25 mouse cellular contexts compared by ENCODE assay signal in the genomic region with DNA sequence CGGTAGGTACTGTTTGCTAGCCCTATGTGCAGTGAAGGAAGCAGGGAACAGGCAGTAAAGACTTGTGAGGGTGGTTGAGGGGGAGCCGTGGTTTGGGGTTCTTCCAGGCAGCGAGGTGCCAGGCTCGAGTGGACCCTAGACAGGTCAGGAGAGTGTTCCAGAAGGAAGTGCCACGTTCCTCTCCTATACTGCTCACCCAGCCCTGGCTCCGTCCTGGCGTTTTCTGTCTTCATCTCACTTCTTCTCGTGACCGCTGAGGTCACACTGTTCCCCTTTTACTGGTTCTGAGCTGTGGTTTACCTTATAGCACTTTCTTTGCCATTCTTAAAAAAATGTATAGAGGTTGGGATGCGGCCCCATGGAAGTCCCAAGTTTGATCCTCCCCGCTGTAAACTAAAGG. TPM values are rescaled to one million over a fixed set of nuclear protein-coding genes. Genes with fewer than 3 reads are reported as not detected.
DNase-seq lines count a peak whose midpoint lies in the region; ATAC-seq and TF ChIP-seq lines count a peak whose summit lies in the region.
"Had no signal": no experiment of that assay in that cellular context is flagged by ENCODE, and none has a peak within 500 bp of the region (broad histone marks: within the 10 kb centered on the region; RNA-seq: fewer than 3 reads in every experiment).

No protein-coding gene starts in this region.

- TF ChIP-seq CTCF in liver, postnatal 0 days (IDR thresholded peaks at IDR 0.05; ENCODE audit: low read depth): no peak
- no peak for TF ChIP-seq CTCF in bone marrow, adult 2 months (IDR thresholded peaks at IDR 0.05; ENCODE audit: control insufficient read depth, insufficient read depth, low read length)

- H3K4me3 ChIP-seq in liver, postnatal 0 days (ENCODE audit: low read depth, low read length): no peak overlapping the region
- peak overlapping the region; percentile 5 for H3K4me3 ChIP-seq in bone marrow, adult 2 months (replicated peaks; ENCODE audit: control insufficient read depth, low read depth, low read length)
- H3K4me3 ChIP-seq in hindbrain, embryonic 12.5 days: no peak overlapping the region
- H3K4me3 ChIP-seq in intestine, embryonic 15.5 days (replicated peaks): no peak overlapping the region
- H3K4me3 ChIP-seq: embryonic facial prominence, embryonic 15.5 days; erythroblast, embryonic 14.5 days; forebrain, embryonic 10.5 days; forebrain, embryonic 15.5 days; gastrocnemius, adult 2 months; heart, embryonic 15.5 days; hindbrain, embryonic 13.5 days had no signal

- peaks cover 13% of the 10 kb centered on the region for H3K4me1 ChIP-seq in liver, postnatal 0 days (ENCODE audit: insufficient read depth)
- peaks cover 2% of the 10 kb centered on the region; the same call in 1 of the 2 replicates for H3K4me1 ChIP-seq in bone marrow, adult 2 months (ENCODE audit: control insufficient read depth, insufficient read depth, low read length)
- peaks cover 7% of the 10 kb centered on the region; the same call in 1 of the 2 replicates for H3K4me1 ChIP-seq in hindbrain, embryonic 12.5 days
- H3K4me1 ChIP-seq in intestine, embryonic 15.5 days (replicated peaks): 0 out of 2 replicates have a peak, but pooled peaks cover 3% of the 10 kb centered on the region
- H3K4me1 ChIP-seq: forebrain, embryonic 15.5 days; hindbrain, embryonic 13.5 days had no signal

- no peaks in the 10 kb centered on the region for H3K9me3 ChIP-seq in liver, postnatal 0 days (ENCODE audit: low read length)
- H3K9me3 ChIP-seq in hindbrain, embryonic 12.5 days (replicated peaks): no peaks in the 10 kb centered on the region
- H3K9me3 ChIP-seq in intestine, embryonic 15.5 days: no peaks in the 10 kb centered on the region
- H3K9me3 ChIP-seq: embryonic facial prominence, embryonic 15.5 days; forebrain, embryonic 10.5 days; forebrain, embryonic 15.5 days; G1E; heart, embryonic 15.5 days; hindbrain, embryonic 13.5 days had no signal

- no peak overlapping the region for H3K9ac ChIP-seq in liver, postnatal 0 days (replicated peaks)
- H3K9ac ChIP-seq in hindbrain, embryonic 12.5 days: no peak overlapping the region
- H3K9ac ChIP-seq in intestine, embryonic 15.5 days: no peak overlapping the region
- H3K9ac ChIP-seq: embryonic facial prominence, embryonic 15.5 days; forebrain, embryonic 15.5 days; heart, embryonic 15.5 days; hindbrain, embryonic 13.5 days had no signal

- no peak for ATAC-seq in liver, postnatal 0 days
- peak; percentile 80 for ATAC-seq in granulocyte monocyte progenitor cell, adult 5-6 weeks (replicated peaks; ENCODE audit: poor library complexity, severe bottlenecking)
- ATAC-seq in megakaryocyte progenitor cell, adult 5-6 weeks (replicated peaks; ENCODE audit: poor library complexity): peak; percentile 78
- ATAC-seq in hindbrain, embryonic 12.5 days (ENCODE audit: low FRiP score): no peak
- no peak for ATAC-seq in intestine, embryonic 15.5 days
- ATAC-seq: forebrain, embryonic 15.5 days; hindbrain, postnatal 0 days; intestine, embryonic 16.5 days had no signal

- TF ChIP-seq POLR2A in bone marrow, adult 2 months (IDR thresholded peaks at IDR 0.05; ENCODE audit: borderline replicate concordance, control insufficient read depth, low read depth, low read length): no peak

- no peaks in the 10 kb centered on the region for H3K27me3 ChIP-seq in liver, postnatal 0 days (ENCODE audit: insufficient read depth, low read length)
- no peaks in the 10 kb centered on the region for H3K27me3 ChIP-seq in hindbrain, embryonic 12.5 days
- no peaks in the 10 kb centered on the region for H3K27me3 ChIP-seq in intestine, embryonic 15.5 days (replicated peaks)
- H3K27me3 ChIP-seq: embryonic facial prominence, embryonic 15.5 days; forebrain, embryonic 15.5 days; heart, embryonic 15.5 days; hindbrain, embryonic 13.5 days had no signal

- H3K27ac ChIP-seq in liver, postnatal 0 days (ENCODE audit: low read depth): no peak overlapping the region
- H3K27ac ChIP-seq in bone marrow, adult 2 months (ENCODE audit: control insufficient read depth, insufficient read depth, low read depth, low read length, poor library complexity): no peak overlapping the region
- H3K27ac ChIP-seq in hindbrain, embryonic 12.5 days: no peak overlapping the region
- H3K27ac ChIP-seq in intestine, embryonic 15.5 days: no peak overlapping the region
- H3K27ac ChIP-seq: embryonic facial prominence, embryonic 15.5 days; forebrain, embryonic 10.5 days; forebrain, embryonic 15.5 days; gastrocnemius, adult 2 months; heart, embryonic 15.5 days; hindbrain, embryonic 13.5 days; hindbrain, postnatal 0 days had no signal

- no peak for DNase-seq in liver, postnatal 0 days
- DNase-seq in liver: no peak
- no peak for DNase-seq in left cerebral cortex, adult 18-20 months (ENCODE audit: low spot score in 2 of 2)
- DNase-seq: adrenal gland, postnatal 10 days; cerebellum, adult 18-20 months; cerebellum, adult 9-11 months; cerebellum, postnatal 36 days; gastrocnemius, adult 2 months; gastrocnemius, postnatal 25 days; heart, adult 18-20 months had no signal

- H3K4me2 ChIP-seq in liver, postnatal 0 days (ENCODE audit: low read depth, low read length): 0 out of 2 replicates have a peak overlapping the region, but pooled peaks have one; percentile 2
- H3K4me2 ChIP-seq in hindbrain, embryonic 12.5 days (replicated peaks): no peak overlapping the region
- H3K4me2 ChIP-seq in intestine, embryonic 15.5 days (replicated peaks): no peak overlapping the region
- H3K4me2 ChIP-seq: embryonic facial prominence, embryonic 15.5 days; forebrain, embryonic 15.5 days; heart, embryonic 11.5 days; heart, embryonic 15.5 days; hindbrain, embryonic 13.5 days had no signal

- H3K36me3 ChIP-seq in liver, postnatal 0 days (replicated peaks; ENCODE audit: insufficient read depth, low read length): no peaks in the 10 kb centered on the region; the same call in 1 of the 2 replicates
- H3K36me3 ChIP-seq in hindbrain, embryonic 12.5 days: no peaks in the 10 kb centered on the region
- H3K36me3 ChIP-seq in intestine, embryonic 15.5 days: no peaks in the 10 kb centered on the region
- H3K36me3 ChIP-seq: forebrain, embryonic 15.5 days; heart, embryonic 15.5 days; hindbrain, embryonic 13.5 days had no signal

- 65% methylated on average over 11 of the region's 11 CpGs for WGBS in liver, postnatal 0 days (ENCODE audit: insufficient replicate concordance)
- WGBS in bone marrow, adult 2 months: 28% methylated on average over 11 of the region's 11 CpGs
- WGBS in hindbrain, embryonic 12.5 days: 95% methylated on average over 11 of the region's 11 CpGs
- WGBS in intestine, embryonic 15.5 days: 87% methylated on average over 11 of the region's 11 CpGs

- TF ChIP-seq EP300 in liver, postnatal 0 days (IDR thresholded peaks at IDR 0.05; ENCODE audit: low read depth): no peak

RNA-seq across cellular contexts. Expression of a gene that starts 31.3 kb away (rescaled TPM):
- polyA plus RNA-seq in liver, postnatal 0 days (2015; fragmentation: Nextera tagmentation; extraction: Ambion mirVana): 10.8 and 11.0 TPM in 2 replicates
- 8.2 and 11.4 TPM in 2 replicates for polyA plus RNA-seq in bone marrow, adult 2 months (2011; ENCODE audit: insufficient read depth, insufficient read length, low replicate concordance, missing spikeins)
- total RNA-seq in granulocyte monocyte progenitor cell, adult 5-6 weeks (2014; fragmentation: Nextera tagmentation): 48.1 and 61.5 TPM in 2 replicates
- total RNA-seq in granulocyte monocyte progenitor cell, adult 5-6 weeks (2017): 25.1 and 31.4 TPM in 2 replicates
- 50.0 and 54.6 TPM in 2 replicates for total RNA-seq in megakaryocyte progenitor cell, adult 5-6 weeks (2015)
- total RNA-seq in megakaryocyte progenitor cell, adult 5-6 weeks (2017): 26.4 and 34.7 TPM in 2 replicates
- 116 and 119 TPM in 2 replicates for polyA plus RNA-seq in hindbrain, embryonic 12.5 days (2016; fragmentation: Nextera tagmentation; extraction: Ambion mirVana)
- 55.3 and 59.7 TPM in 2 replicates for polyA plus RNA-seq in intestine, embryonic 15.5 days (2015; fragmentation: Nextera tagmentation; extraction: Ambion mirVana)
- 100 to 1,000 TPM; 159 to 163 TPM for total RNA-seq in left cerebral cortex, adult 18-20 months (2021)

RNA-seq across cellular contexts. Expression of a gene that starts 31.6 kb away (rescaled TPM):
- 1.0 and 1.2 TPM in 2 replicates for polyA plus RNA-seq in liver, postnatal 0 days (2015; fragmentation: Nextera tagmentation; extraction: Ambion mirVana)
- 1.1 and 3.7 TPM in 2 replicates for polyA plus RNA-seq in bone marrow, adult 2 months (2011; ENCODE audit: insufficient read depth, insufficient read length, low replicate concordance, missing spikeins)
- 8.7 and 11.9 TPM in 2 replicates for total RNA-seq in granulocyte monocyte progenitor cell, adult 5-6 weeks (2014; fragmentation: Nextera tagmentation)
- total RNA-seq in granulocyte monocyte progenitor cell, adult 5-6 weeks (2017): 7.6 and 12.5 TPM in 2 replicates
- 10.1 and 13.6 TPM in 2 replicates for total RNA-seq in megakaryocyte progenitor cell, adult 5-6 weeks (2015)
- 11.6 and 14.6 TPM in 2 replicates for total RNA-seq in megakaryocyte progenitor cell, adult 5-6 weeks (2017)
- polyA plus RNA-seq in hindbrain, embryonic 12.5 days (2016; fragmentation: Nextera tagmentation; extraction: Ambion mirVana): 15.3 and 15.5 TPM in 2 replicates
- 6.2 and 9.3 TPM in 2 replicates for polyA plus RNA-seq in intestine, embryonic 15.5 days (2015; fragmentation: Nextera tagmentation; extraction: Ambion mirVana)
- total RNA-seq in left cerebral cortex, adult 18-20 months (2021): 10 to 100 TPM; 23.2 to 29.2 TPM

Comparison
In these comparisons a context has a peak if more than half of its experiments do, and no peak if none do; other contexts are left out.
1. ATAC-seq: peak in granulocyte monocyte progenitor cell, adult 5-6 weeks (single experiment) and megakaryocyte progenitor cell, adult 5-6 weeks (single experiment); none in liver, postnatal 0 days (single experiment), hindbrain, embryonic 12.5 days (single experiment) and intestine, embryonic 15.5 days (single experiment).